ENCODE assay signal across 9 mouse cellular contexts in genomic region chrX:103288485-103289330, GRCm38 (mm10). TPM values are rescaled to one million over a fixed set of nuclear protein-coding genes. Genes with fewer than 3 reads are reported as not detected.
A peak's percentile ranks its signal among the peaks of the same experiment; 100 is the strongest.
DNase-seq lines count a peak whose midpoint lies in the region; ATAC-seq and TF ChIP-seq lines count a peak whose summit lies in the region.
"Had no signal": no experiment of that assay in that cellular context is flagged by ENCODE, and none has a peak within 500 bp of the region (broad histone marks: within the 10 kb centered on the region; RNA-seq: fewer than 3 reads in every experiment).

No protein-coding gene starts in this region.

- no peaks in the 10 kb centered on the region for H3K4me1 ChIP-seq in heart, embryonic 13.5 days
- 0 out of 2 replicates have a peak, but pooled peaks cover 6% of the 10 kb centered on the region for H3K4me1 ChIP-seq in embryonic facial prominence, embryonic 15.5 days
- no peaks in the 10 kb centered on the region for H3K4me1 ChIP-seq in limb, embryonic 14.5 days (ENCODE audit: control insufficient read depth, insufficient read depth, low read length)
- H3K4me1 ChIP-seq in neural tube, embryonic 13.5 days (replicated peaks), result peaks cover 14% of the 10 kb centered on the region; the same call in 1 of the 2 replicates

- DNase-seq in heart, adult 11 months, result no peak
- DNase-seq in ES-CJ7 (ENCODE audit: low read depth, low spot score), result peak; percentile 35
- DNase-seq in limb, embryonic 14.5 days (ENCODE audit: low spot score), result no peak
- DNase-seq in adipocyte (ENCODE audit: low spot score), result no peak
- no peak for DNase-seq in left cerebral cortex, adult 9 months (ENCODE audit: low spot score in 2 of 2)

- H3K9ac ChIP-seq in heart, embryonic 13.5 days, result no peak overlapping the region
- H3K9ac ChIP-seq in embryonic facial prominence, embryonic 15.5 days, result no peak overlapping the region
- no peak overlapping the region for H3K9ac ChIP-seq in limb, embryonic 14.5 days (ENCODE audit: low read depth, low read length, severe bottlenecking)
- no peak overlapping the region for H3K9ac ChIP-seq in neural tube, embryonic 13.5 days

- H3K4me2 ChIP-seq in heart, embryonic 13.5 days, result peak overlapping the region; percentile 65
- peak overlapping the region; percentile 46 for H3K4me2 ChIP-seq in embryonic facial prominence, embryonic 15.5 days (replicated peaks)
- H3K4me2 ChIP-seq in limb, embryonic 14.5 days (replicated peaks; ENCODE audit: low read depth, low read length, severe bottlenecking), result peak overlapping the region; percentile 44
- H3K4me2 ChIP-seq in neural tube, embryonic 13.5 days, result peak overlapping the region; percentile 47

- H3K36me3 ChIP-seq in heart, embryonic 13.5 days, result no peaks in the 10 kb centered on the region
- H3K36me3 ChIP-seq in embryonic facial prominence, embryonic 15.5 days, result no peaks in the 10 kb centered on the region
- H3K36me3 ChIP-seq in limb, embryonic 14.5 days (ENCODE audit: control insufficient read depth, insufficient read depth, low read length), result no peaks in the 10 kb centered on the region
- no peaks in the 10 kb centered on the region for H3K36me3 ChIP-seq in neural tube, embryonic 13.5 days

- H3K4me3 ChIP-seq in heart, embryonic 13.5 days, result peak overlapping the region; percentile 32
- no peak overlapping the region for H3K4me3 ChIP-seq in embryonic facial prominence, embryonic 15.5 days (replicated peaks)
- peak overlapping the region; percentile 10; the same call in 1 of the 2 replicates for H3K4me3 ChIP-seq in limb, embryonic 14.5 days (replicated peaks; ENCODE audit: low read length)
- H3K4me3 ChIP-seq in neural tube, embryonic 13.5 days, result peak overlapping the region; percentile 15

- H3K9me3 ChIP-seq in heart, embryonic 13.5 days, result no peaks in the 10 kb centered on the region
- H3K9me3 ChIP-seq in embryonic facial prominence, embryonic 15.5 days (replicated peaks), result no peaks in the 10 kb centered on the region
- no peaks in the 10 kb centered on the region for H3K9me3 ChIP-seq in limb, embryonic 14.5 days (ENCODE audit: control insufficient read depth, low read length)
- no peaks in the 10 kb centered on the region for H3K9me3 ChIP-seq in neural tube, embryonic 13.5 days

- H3K27me3 ChIP-seq in heart, embryonic 13.5 days (replicated peaks), result peaks cover 50% of the 10 kb centered on the region
- H3K27me3 ChIP-seq in embryonic facial prominence, embryonic 15.5 days, result no peaks in the 10 kb centered on the region
- no peaks in the 10 kb centered on the region; the same call in 1 of the 2 replicates for H3K27me3 ChIP-seq in limb, embryonic 14.5 days (ENCODE audit: control insufficient read depth, insufficient read depth, low read length)
- peaks cover 62% of the 10 kb centered on the region for H3K27me3 ChIP-seq in neural tube, embryonic 13.5 days

- H3K27ac ChIP-seq in heart, embryonic 13.5 days (replicated peaks), result no peak overlapping the region
- no peak overlapping the region for H3K27ac ChIP-seq in embryonic facial prominence, embryonic 15.5 days (replicated peaks)
- H3K27ac ChIP-seq in limb, embryonic 14.5 days (replicated peaks; ENCODE audit: low read depth, low read length), result no peak overlapping the region
- H3K27ac ChIP-seq in neural tube, embryonic 13.5 days (replicated peaks), result 0 out of 2 replicates have a peak overlapping the region, but pooled peaks have one; percentile 46

- no peak for TF ChIP-seq POLR2A in limb, embryonic 14.5 days (IDR thresholded peaks at IDR 0.05; ENCODE audit: borderline replicate concordance, extremely low read depth, insufficient read depth, insufficient read length)

- ATAC-seq in heart, embryonic 13.5 days (ENCODE audit: extremely low read depth, insufficient number of reproducible peaks, low FRiP score, low TSS enrichment), result no peak
- ATAC-seq in embryonic facial prominence, embryonic 15.5 days (ENCODE audit: insufficient number of reproducible peaks, low FRiP score, low TSS enrichment, low read depth), result no peak
- ATAC-seq in limb, embryonic 14.5 days (ENCODE audit: low FRiP score, low read depth), result peak; percentile 50; the same call in 1 of the 2 replicates
- peak; percentile 96 for ATAC-seq in neural tube, embryonic 13.5 days (ENCODE audit: low read depth)
- ATAC-seq: Patski had no signal

- WGBS in heart, embryonic 13.5 days, result 17% methylated on average over 25 of the region's 25 CpGs
- WGBS in embryonic facial prominence, embryonic 15.5 days, result 25% methylated on average over 25 of the region's 25 CpGs
- WGBS in limb, embryonic 14.5 days, result 21% methylated on average over 25 of the region's 25 CpGs
- WGBS in neural tube, embryonic 13.5 days, result 20% methylated on average over 25 of the region's 25 CpGs

RNA-seq across cellular contexts. Expression of gene Cdx4, which starts 32.5 kb away (rescaled TPM):
- not detected in 2 replicates for polyA plus RNA-seq in heart, embryonic 13.5 days (2015; fragmentation: Nextera tagmentation; extraction: Ambion mirVana)
- polyA plus RNA-seq in embryonic facial prominence, embryonic 15.5 days (2015; fragmentation: Nextera tagmentation; extraction: Ambion mirVana), result not detected in 2 replicates
- not detected in 2 replicates for polyA plus RNA-seq in limb, embryonic 14.5 days (2012; rRNA removed)
- 0.10 TPM in 1 of 2 replicates, not detected in the other for polyA plus RNA-seq in limb, embryonic 14.5 days (2014; fragmentation: Nextera tagmentation; extraction: Ambion mirVana)
- not detected in 2 replicates for polyA plus RNA-seq in neural tube, embryonic 13.5 days (2015; fragmentation: Nextera tagmentation; extraction: Ambion mirVana)
- polyA plus RNA-seq: Patski had no signal

Comparison
In these comparisons a context has a peak if more than half of its experiments do, and no peak if none do; other contexts are left out.
1. ATAC-seq: peak in limb, embryonic 14.5 days (single experiment) and neural tube, embryonic 13.5 days (single experiment); none in heart, embryonic 13.5 days (single experiment) and embryonic facial prominence, embryonic 15.5 days (single experiment).
2. Peak in every context shown above with its lines, with median percentiles within 50 percentile points of each other: H3K4me2 ChIP-seq.